Mouse (Mus musculus): ENCODE measurements around the gene Agrn.

Gene Agrn

GRCm38 (mm10) chr4:156197131-156197828, at the start of gene Agrn:
TSS of gene Agrn (minus strand) at chr4:156197488.
- peak; percentile 67 for DNase-seq

DNA sequence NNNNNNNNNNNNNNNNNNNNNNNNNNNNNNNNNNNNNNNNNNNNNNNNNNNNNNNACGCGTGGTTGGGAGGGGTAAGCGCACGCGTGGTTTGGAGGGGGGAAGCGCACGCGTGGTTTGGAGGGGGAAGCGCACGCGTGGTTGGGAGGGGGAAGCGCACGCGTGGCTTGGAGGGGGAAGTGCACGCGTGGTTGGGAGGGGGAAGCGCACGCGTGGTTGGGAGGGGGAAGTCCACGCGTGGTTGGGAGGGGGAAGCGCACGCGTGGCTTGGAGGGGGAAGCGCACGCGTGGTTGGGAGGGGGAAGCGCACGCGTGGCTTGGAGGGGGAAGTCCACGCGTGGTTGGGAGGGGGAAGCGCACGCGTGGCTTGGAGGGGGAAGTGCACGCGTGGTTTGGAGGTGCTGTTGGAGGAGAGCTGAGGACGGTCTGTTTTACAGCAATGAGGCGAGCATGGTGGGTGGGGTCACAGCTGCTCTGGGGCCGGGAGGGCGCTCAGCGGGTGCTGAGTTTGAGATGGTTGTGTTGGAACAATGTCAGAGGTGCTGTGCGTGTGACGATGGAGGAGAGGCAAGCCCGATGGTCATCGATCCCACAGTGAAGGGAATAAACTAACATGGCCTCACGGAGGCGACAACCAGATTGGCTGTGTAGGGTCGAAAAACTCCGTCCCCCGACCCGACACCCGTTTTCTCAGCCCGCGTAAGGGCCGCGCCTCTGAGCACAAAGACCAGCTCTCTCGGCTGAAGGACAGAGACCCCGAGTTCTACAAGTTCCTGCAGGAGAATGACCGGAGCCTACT, 39.6 kb upstream of the Agrn start:
- DNase-seq, result no peak

DNA sequence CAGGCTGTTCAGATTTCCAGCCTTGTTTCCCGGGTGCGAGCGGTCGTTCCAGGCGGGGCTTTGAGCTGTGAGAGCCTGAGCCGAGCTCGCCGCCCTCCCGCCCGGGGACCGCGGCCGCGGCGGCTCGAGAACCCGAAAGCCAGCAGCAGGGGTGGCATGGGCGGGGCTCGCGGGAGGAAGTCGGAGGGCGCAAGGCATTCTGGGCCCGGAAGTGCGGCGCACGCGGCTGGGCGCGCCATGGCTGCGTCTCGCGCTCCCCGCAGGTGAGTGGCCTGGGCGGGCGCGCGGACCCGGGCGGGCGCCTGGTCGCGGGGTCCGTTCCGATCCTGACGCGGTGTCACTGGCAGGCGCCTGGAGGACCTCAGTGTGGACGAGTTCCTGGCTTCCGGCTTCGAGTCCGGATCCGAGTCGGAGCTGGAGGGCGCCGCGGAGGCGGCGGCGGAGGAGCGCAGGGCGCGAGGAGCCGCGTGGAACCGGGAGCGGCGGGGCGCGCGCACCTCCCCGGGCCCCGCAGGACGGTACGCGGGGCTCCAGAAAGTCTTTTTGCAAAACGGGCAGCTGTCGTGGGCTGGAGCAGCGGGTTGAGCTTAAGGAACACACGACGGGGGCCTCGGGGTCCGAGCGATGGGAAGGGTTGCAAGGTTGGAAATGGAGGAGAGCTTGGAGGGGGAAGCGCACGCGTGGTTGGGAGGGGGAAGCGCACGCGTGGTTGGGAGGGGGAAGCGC, 38.7 kb upstream of the Agrn start, which contains the start of gene Noc2l:
Gene Noc2l, plus strand, starts transcription at position 203 of the 726 bp plus-strand sequence.
- peak; percentile 93 for DNase-seq

- DNase-seq, result no peak
Measured at GRCm38 (mm10) chr4:156235360-156235770, 38.1 kb upstream of the Agrn start.

DNA sequence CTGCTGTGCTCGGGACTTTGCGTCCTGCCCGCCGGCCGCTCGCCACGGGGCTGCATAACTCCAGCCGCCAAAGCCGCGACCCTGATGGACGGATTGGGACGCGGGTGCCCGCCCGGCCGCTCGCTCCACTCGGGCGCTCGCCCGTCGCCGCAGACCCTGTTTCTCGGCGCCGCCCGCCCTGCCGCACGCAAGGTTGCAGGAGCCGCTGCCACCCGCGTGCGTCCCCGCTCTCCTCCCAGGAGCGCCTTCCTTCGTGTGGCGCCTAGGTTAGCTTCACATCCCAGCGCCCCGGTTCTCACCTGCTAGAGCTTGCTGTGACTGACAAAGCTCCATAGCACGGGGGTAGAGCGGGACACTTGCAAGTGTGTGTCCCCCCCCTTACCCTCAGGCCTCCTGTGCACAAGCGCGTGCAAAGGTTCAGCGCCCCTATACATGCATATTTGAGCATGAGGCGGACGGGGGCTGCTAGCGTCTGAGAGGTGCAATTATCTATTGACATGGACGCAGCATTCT, 37.5 kb upstream of the Agrn start, which contains the start of gene Plekhn1:
Gene Plekhn1, minus strand, starts transcription at position 157 of the 513 bp plus-strand sequence.
- DNase-seq, result peak; percentile 83

DNA sequence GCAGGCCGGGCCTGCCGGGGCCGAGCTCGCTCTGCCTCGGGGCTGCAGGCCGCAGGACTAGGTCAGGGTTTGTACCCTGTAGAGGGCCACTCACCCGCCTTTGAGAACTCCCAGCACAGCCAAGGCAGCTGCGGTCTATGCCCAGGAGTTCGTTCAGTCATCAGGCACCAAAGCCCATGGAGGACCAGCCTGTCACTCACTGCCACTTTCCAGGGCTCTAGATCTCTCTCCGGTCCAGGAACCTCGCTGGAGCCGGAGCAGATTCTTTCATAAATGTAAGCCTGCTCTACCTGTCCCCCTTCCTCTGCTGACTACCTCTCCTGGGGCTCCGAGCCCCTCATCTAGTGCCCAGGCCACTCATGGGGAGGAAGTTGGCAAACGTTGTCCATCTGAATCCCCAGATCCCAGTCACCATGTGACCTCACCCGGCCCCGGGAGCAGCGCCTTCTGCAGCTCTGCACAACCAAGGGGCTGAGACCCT, 36.8 kb upstream of the Agrn start:
- no peak for DNase-seq

DNA sequence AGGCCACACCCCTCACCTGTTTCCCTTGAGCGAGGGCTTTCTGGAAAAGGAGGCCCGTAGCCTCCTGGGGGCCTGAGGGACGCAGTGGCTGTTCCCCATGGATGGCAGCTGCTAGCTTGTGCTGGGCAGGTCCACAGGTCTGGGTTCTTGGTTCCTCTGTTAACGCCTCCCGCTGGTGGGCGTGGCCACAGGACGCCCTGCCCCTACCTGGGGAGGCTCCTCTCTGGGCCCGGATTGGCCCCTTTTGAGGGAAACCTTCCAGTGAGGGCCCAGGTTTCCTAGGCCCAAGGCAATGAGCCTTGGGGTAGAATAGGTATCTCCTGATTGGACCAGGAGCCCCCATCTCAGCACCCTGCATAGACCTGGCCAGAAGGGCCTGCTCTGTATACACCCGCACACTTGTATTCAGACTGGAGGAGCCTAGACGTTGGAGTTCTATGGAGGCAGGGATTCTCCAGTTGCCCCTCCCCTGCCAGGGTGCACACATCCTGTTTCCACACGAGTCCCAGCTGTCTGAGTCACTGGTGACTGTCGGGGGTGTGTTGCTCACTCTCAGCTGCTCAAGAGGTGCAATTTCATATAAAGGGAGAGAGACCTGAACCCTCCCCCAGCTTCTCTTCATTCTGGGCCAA, 31.2 kb upstream of the Agrn start:
- DNase-seq, result no peak

DNA sequence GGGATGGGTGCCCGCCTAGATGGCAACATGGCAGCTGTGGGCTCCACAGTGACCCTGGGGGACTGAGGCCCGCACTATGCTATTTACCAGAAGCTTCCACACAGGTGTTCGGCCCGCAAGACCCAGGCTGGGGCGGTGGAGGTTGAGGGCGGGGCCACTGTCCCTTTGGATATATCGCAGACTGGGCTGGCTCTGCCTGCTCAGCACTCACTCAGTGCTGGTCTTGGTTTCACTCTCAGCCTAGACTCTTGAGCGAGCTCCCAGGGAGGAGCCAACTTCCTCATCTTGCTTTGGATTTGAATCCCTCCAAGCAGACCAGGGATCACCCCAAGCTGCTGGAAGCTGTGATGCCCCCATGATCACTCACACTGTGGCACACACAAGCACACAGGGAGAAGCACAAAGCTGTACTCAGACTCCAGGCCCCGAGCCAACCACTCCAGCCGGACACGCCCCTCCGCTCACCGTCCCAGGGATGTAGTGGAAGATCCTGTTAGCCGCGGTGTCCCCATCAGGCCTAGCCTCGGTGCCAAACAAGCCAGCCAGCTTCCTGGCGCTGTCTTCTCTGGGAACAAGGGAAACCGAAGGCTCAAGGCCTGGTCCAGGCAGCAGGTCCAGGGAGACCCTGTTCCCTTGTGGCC, 30.6 kb upstream of the Agrn start:
- DNase-seq, result no peak

DNA sequence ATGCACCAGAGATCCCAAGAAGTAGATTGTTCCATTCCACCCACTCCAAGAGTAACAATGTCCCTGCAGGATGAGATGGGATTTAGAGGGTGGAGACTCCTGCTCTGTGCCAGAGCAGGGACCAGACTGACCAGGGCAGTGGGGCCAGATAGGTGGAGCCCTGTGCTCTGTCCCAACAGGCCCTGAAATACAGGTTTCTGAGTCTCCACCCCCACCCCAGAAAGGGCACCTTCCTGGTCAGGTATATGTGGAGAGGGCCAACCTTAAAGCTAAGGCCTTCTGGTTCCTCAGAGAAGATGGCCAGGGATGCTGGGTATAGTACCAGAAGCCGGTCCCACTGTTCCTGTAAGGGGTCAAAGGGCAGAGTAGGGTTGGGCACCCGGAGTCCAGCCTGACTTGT, 27.0 kb upstream of the Agrn start:
- DNase-seq, result no peak

- DNase-seq, result no peak
Measured at GRCm38 (mm10) chr4:156219936-156220335, 22.6 kb upstream of the Agrn start.

GRCm38 (mm10) chr4:156217838-156218237, 20.6 kb upstream of the Agrn start:
- DNase-seq, result no peak

DNA sequence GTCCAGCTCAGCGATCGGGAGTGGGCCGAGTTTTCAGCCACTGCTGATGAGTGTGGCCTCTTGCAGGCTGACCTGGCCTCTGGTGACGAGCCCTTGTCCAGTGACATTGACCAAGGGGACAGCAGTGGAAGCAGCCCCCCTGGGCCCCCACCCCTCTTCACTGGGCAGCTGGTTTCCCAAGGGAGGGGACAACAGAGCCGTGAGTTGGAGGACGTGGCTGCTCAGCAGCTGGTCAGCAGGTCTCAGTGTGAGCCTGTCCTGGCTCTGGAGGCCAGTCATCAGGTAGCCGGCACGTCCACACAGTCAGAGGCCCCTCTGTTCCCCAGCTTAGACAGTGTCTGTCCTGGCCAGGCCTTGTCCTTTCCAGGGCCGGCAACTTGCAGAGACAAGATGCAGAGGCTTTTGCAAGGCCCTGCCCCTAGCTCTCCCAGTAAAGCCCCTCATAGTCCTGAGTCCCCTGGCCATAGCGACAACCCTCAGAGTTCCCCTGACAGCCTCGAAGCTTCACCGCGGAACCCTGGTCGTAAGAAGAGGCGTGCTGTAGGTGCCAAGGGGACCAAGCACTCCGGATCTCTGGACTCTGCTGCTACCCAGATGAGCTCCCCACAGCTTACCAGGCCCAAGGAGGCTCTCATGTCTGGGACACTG, 19.9 kb upstream of the Agrn start:
- no peak for DNase-seq

DNA sequence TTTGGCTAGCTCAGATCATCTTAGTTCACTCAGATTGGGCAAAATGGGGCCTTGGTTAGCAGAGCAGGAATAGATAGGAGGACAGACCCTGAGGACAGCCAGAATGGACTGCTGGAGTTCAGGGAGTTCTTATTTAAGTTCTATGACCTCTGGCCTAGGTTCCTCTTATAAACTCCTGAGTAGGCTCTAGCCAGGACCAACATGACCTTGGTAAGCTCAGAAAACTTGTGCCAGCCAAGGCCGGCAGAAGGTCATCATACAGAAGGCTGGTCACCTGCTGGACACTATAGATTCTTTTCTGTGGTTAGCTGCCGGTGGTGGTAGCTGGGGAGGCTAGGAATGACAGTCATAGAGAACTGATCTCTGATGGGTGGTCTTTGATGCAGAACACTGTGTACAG, 18.9 kb upstream of the Agrn start:
- DNase-seq, result no peak

DNA sequence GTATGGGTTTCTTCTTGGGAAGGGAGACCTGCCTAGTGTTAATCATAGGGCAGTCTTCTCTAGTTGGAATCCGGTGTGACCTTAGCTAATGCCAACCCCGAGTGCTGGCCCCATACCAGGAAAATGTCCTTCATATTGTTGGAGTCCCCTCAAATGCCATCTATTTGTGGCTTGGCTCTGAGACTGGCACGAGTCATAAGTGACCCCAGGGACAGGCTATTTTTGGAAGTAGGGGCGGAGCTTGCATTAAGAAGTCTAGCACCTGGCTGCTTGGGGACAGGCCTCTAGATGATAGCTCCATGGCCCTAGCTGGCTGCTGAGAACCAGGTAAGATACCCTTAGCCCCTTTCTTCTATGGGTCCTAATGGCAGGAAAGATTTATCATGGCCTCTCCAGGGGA, 18.4 kb upstream of the Agrn start, which contains the start of gene Perm1:
Gene Perm1, plus strand, starts transcription at position 220 of the 400 bp plus-strand sequence.
- no peak for DNase-seq

DNA sequence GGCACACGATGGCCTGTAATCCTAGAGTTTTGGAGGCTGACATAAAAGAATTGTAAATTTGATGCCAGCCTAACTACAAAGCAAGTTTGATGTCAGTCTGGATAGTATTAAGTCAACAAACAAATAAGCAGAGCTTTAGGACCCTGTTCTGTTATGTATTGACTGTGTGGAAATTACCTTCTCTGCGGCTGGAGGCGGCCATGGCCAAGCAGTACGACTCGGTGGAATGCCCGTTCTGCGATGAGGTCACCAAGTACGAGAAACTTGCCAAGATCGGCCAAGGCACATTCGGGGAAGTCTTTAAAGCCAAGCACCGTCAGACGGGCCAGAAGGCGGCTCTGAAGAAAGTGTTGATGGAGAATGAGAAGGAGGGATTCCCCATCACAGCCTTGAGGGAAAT, 15.8 kb upstream of the Agrn start:
- DNase-seq, result no peak

- no peak for DNase-seq
Measured at GRCm38 (mm10) chr4:156209963-156210635, 12.8 kb upstream of the Agrn start.

- DNase-seq, result no peak
Measured at GRCm38 (mm10) chr4:156208872-156209271, 11.6 kb upstream of the Agrn start.

- DNase-seq, result no peak
Measured at GRCm38 (mm10) chr4:156203413-156204131, 6.3 kb upstream of the Agrn start.

DNA sequence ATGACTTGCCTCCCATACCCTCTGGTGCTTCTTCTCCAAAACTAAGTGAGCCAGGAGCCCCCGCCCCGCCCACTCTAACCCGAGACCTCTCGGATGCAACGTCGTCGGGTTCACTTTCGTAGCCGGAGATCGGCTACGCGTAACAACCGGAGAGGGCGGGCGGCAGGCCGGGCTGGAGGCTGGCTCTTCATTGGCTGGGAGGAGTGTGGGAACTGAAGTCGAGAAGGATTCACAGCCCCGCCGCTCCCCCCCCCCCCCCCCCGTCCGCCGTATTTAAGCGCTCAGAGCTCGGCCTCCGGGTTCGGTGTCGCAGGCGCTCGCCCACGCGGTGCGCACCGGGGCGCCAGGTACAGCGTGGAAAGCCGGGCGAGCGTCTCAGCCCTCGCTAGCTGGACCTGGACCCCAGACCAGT, 5.7 kb upstream of the Agrn start, which contains the start of gene AW011738:
Gene AW011738, plus strand, starts transcription at position 304 of the 412 bp plus-strand sequence.
- peak; percentile 42 for DNase-seq

GRCm38 (mm10) chr4:156202462-156202893, 5.2 kb upstream of the Agrn start:
- no peak for DNase-seq
